Mouse (Mus musculus) lung, postnatal 0 days (tissue): Measurements from ENCODE around the gene Vsx2. TPM values are rescaled to one million over a fixed set of nuclear protein-coding genes. Genes with fewer than 3 reads are reported as not detected.

Experiments
- ATAC-seq: fragments of 200-750 bp; cut with Nextera tagmentation; 2 replicates; pipeline ENCODE4 v1.8.0; 2017; ENCODE audit warnings: moderate library complexity
- DNase-seq: peaks from one replicate; pipeline ENCODE4 v3.0.0-alpha.2; 2016; ENCODE audit warnings: low spot score
- H3K27ac ChIP-seq: fragments of 300-500 bp; sonication (generic); 2 replicates; pipeline ENCODE4 v1.5.1; 2014; ENCODE audit warnings: antibody characterized with exemption, mild to moderate bottlenecking, low read length, mixed read lengths
- H3K27me3 ChIP-seq: fragments of 300-500 bp; sonication (generic); replicated peaks from 2 replicates; pipeline ENCODE4 v1.6.1; 2014; ENCODE audit warnings: low read length, mixed read lengths; ENCODE audit not compliant: insufficient read depth
- H3K36me3 ChIP-seq: fragments of 300-500 bp; sonication (generic); 2 replicates; pipeline ENCODE4 v1.6.1; 2014; ENCODE audit warnings: low read length, mixed read lengths; ENCODE audit not compliant: insufficient read depth
- H3K4me1 ChIP-seq: fragments of 300-500 bp; sonication (generic); 2 replicates; pipeline ENCODE4 v1.6.1; 2014; ENCODE audit warnings: antibody characterized with exemption, low read depth, low read length, mixed read lengths; ENCODE audit not compliant: insufficient read depth
- H3K4me2 ChIP-seq: fragments of 300-500 bp; sonication (generic); replicated peaks from 2 replicates; pipeline ENCODE4 v1.6.1; 2014; ENCODE audit warnings: low read depth, mild to moderate bottlenecking, low read length, moderate library complexity, mixed read lengths
- H3K4me3 ChIP-seq: fragments of 300-500 bp; sonication (generic); 2 replicates; pipeline ENCODE4 v1.5.1; 2014; ENCODE audit warnings: low read depth, low read length
- H3K9ac ChIP-seq: fragments of 300-500 bp; sonication (generic); replicated peaks from 2 replicates; pipeline ENCODE4 v1.6.1; 2014; ENCODE audit warnings: low read depth, mild to moderate bottlenecking
- H3K9me3 ChIP-seq: fragments of 300-500 bp; sonication (generic); 2 replicates; pipeline ENCODE4 v1.6.1; 2016; ENCODE audit warnings: low read length, mixed read lengths
- CTCF ChIP-seq: IDR thresholded peaks from 2 replicates; pipeline ENCODE4 v1.5.1; 2016; ENCODE audit warnings: antibody characterized with exemption, mild to moderate bottlenecking
- EP300 ChIP-seq: IDR thresholded peaks from 2 replicates; pipeline ENCODE4 v1.6.1; 2016; ENCODE audit warnings: antibody characterized with exemption, mild to moderate bottlenecking, control low read depth
- WGBS: fragments of 180-500 bp; shearing (Covaris S2); extraction: QIAGEN DNeasy Blood & Tissue Kit; methylation state at CpG from one replicate; pipeline ENCODE4 v1.1.7; 2014; 5-methylcytosine and 5-hydroxymethylcytosine counted together
- polyA plus RNA-seq: library from polyadenylated mRNA; unstranded; fragments of >200 nt; fragmentation: Nextera tagmentation; extraction: Ambion mirVana; gene quantifications from 2 replicates; pipeline ENCODE4 v1.2.1, GENCODE M21; 2015

Gene Vsx2
- polyA plus RNA-seq, 1 experiment from 2014 or later, result not detected

GRCm38 (mm10) chr12:84625116-84625515 is 55.6 kb downstream of the Vsx2 start:
- H3K27me3 ChIP-seq, result peaks cover 8% of the 10 kb centered on the region; the same call in 1 of the 2 replicates
- TF ChIP-seq CTCF, result no peak
- TF ChIP-seq EP300, result no peak
- H3K27ac ChIP-seq, result no peak overlapping the region
- no peaks in the 10 kb centered on the region for H3K9me3 ChIP-seq
- H3K4me2 ChIP-seq, result no peak overlapping the region
- ATAC-seq (no peak), DNase-seq (no peak)
- no peaks in the 10 kb centered on the region for H3K4me1 ChIP-seq
- H3K36me3 ChIP-seq, result no peaks in the 10 kb centered on the region
- H3K9ac ChIP-seq, result no peak overlapping the region
- WGBS, result 6% methylated on average over 9 of the region's 9 CpGs
- H3K4me3 ChIP-seq, result no peak overlapping the region

DNA sequence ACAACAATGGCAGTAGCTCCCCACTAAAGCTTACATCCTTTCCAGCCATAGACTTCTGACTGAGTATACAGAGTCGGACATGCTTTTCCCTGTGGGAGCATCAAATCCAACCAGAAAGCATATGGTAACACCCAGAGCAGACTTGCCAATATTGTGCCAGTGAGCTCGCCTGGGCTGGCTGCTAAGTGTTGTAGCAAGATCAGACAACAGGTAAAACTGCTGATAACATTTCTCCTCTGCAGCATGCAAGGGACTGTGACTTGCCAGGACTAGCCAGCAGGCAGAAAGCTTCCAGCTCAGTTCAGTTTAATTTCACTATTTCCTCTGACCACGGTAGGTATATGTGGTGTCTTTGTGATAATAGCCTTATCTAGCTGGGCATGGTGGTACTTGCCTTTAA is 62.3 kb downstream of the Vsx2 start:
- 63% methylated on average over 3 of the region's 3 CpGs for WGBS
- DNase-seq, result no peak
- Histone ChIP-seq H3K4me3 (no peak overlapping the region), H3K9ac (no peak overlapping the region), H3K27ac (no peak overlapping the region), H3K4me1 (no peaks in the 10 kb centered on the region), H3K36me3 (no peaks in the 10 kb centered on the region), H3K9me3 (no peaks in the 10 kb centered on the region), H3K27me3 (no peaks in the 10 kb centered on the region), H3K4me2 (no peak overlapping the region)
- ATAC-seq, result no peak
- no peak for TF ChIP-seq EP300
- no peak for TF ChIP-seq CTCF

GRCm38 (mm10) chr12:84640253-84640652 is 70.7 kb downstream of the Vsx2 start:
- Histone ChIP-seq H3K27me3 (peaks cover 34% of the 10 kb centered on the region; the same call in 1 of the 2 replicates), H3K4me1 (no peaks in the 10 kb centered on the region), H3K4me3 (no peak overlapping the region), H3K36me3 (no peaks in the 10 kb centered on the region), H3K9ac (no peak overlapping the region), H3K4me2 (no peak overlapping the region), H3K27ac (no peak overlapping the region), H3K9me3 (no peaks in the 10 kb centered on the region)
- no peak for ATAC-seq
- WGBS, result 19% methylated on average over 6 of the region's 6 CpGs
- no peak for DNase-seq
- no peak for TF ChIP-seq CTCF
- no peak for TF ChIP-seq EP300

- Histone ChIP-seq H3K4me1 (no peaks in the 10 kb centered on the region), H3K4me3 (no peak within 1 kb of the TSS), H3K36me3 (no peaks in the 10 kb centered on the region), H3K4me2 (no peak within 1 kb of the TSS), H3K9ac (no peak within 1 kb of the TSS), H3K9me3 (no peaks in the 10 kb centered on the region), H3K27ac (no peak within 1 kb of the TSS), H3K27me3 (peaks cover 34% of the 10 kb centered on the region; the same call in 1 of the 2 replicates)
- ATAC-seq (no peak), DNase-seq (no peak)
- TF ChIP-seq CTCF (no peak), EP300 (no peak)
- 11% methylated on average over 9 of the region's 9 CpGs for WGBS
Observed at GRCm38 (mm10) chr12:84640654-84641053, 71.1 kb downstream of the Vsx2 start, which contains the start of gene Vrtn. TSS of gene Vrtn (plus strand) at chr12:84641019.

Other genes starting within 250 kb of the Vsx2 start
- 20.7 and 21.2 TPM in 2 replicates for gene Coq6, start 208.1 kb upstream of the Vsx2 start, polyA plus RNA-seq
- 2.4 and 3.1 TPM in 2 replicates for gene Fam161b, start 207.9 kb upstream of the Vsx2 start, polyA plus RNA-seq
- 10.8 TPM in 2 replicates for gene Entpd5, start 160.7 kb upstream of the Vsx2 start, polyA plus RNA-seq
- gene Bbof1, start 160.7 kb upstream of the Vsx2 start, polyA plus RNA-seq, result 2.8 TPM in 2 replicates
- 22.9 and 23.0 TPM in 2 replicates for gene Rnf113a2, start 152.6 kb upstream of the Vsx2 start, polyA plus RNA-seq
- 52.1 and 67.5 TPM in 2 replicates for gene Aldh6a1, start 118.8 kb upstream of the Vsx2 start, polyA plus RNA-seq
- gene Lin52, start 118.3 kb upstream of the Vsx2 start, polyA plus RNA-seq, result 18.2 and 18.5 TPM in 2 replicates
- gene Abcd4, start 47.7 kb downstream of the Vsx2 start, polyA plus RNA-seq, result 9.2 and 10.5 TPM in 2 replicates
- not detected in 2 replicates for gene Vrtn, start 71.3 kb downstream of the Vsx2 start, polyA plus RNA-seq
- gene Syndig1l, start 129.1 kb downstream of the Vsx2 start, polyA plus RNA-seq, result not detected in 2 replicates
- 523 and 558 TPM in 2 replicates for gene Npc2, start 203.4 kb downstream of the Vsx2 start, polyA plus RNA-seq
- 103 and 105 TPM in 2 replicates for gene Isca2, start 203.5 kb downstream of the Vsx2 start, polyA plus RNA-seq